Mouse (Mus musculus) urinary bladder, postnatal 10 days (tissue): Measurements from ENCODE around the gene Zfp93.
"Not testable (repeated sequence)": the region's sequence is repeated elsewhere in the genome, so short reads cannot be mapped to it uniquely, and the experiment has no call there.

Source experiments
- DNase-seq: peaks from one replicate; pipeline ENCODE4 v3.0.0; 2022; ENCODE audit warnings: low spot score

Zfp93 gene

GRCm38 (mm10) chr7:24270288-24270672 is at the start of gene Zfp93:
Gene Zfp93 (plus strand): TSS chr7:24270420.
- no peak for DNase-seq

DNA sequence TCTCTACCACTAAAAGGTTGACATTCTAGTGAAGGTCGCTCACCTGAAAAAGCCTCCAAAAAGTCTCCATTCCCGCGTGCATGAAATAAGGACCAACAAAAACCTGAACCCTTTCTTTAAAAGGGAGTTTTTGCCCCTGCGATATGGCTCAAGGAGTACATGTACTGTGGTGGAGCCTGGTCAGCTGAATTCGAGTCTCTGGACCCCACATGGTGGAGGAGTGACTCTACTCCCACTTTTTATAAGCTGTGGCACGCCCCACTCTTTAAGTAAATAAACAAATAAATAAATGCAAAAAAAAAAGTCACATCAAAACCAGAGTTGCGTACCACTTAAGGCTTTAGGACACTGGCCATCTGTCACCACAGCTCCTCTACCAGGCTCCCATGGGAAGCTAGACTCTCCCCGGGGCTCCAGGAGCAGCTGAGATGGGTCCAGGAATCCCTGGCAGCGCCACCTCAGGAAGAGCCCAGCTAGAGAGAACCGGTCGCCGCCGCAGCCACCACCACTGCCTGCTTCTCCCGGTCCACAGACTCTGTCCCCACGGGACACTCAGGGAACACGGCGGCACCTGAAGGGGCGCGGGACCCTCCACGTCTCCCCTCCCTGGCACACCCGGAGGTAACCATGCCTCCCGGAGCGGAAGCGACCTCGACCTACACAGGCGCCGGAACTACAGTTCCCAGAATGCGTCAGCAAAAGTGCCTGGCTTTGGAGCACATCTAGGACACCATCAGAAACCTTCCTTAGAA is 33.0 kb upstream of the Zfp93 start, which contains the start of gene Zfp109:
Gene Zfp109 (minus strand): TSS at position 521 of the 752 bp plus-strand sequence.
- DNase-seq = no peak

- DNase-seq = no peak
Measured at GRCm38 (mm10) chr7:24253779-24254615, 16.2 kb upstream of the Zfp93 start.

- no peak for DNase-seq
Measured at GRCm38 (mm10) chr7:24254633-24255474, 15.4 kb upstream of the Zfp93 start, which contains the start of gene Zfp108. Gene Zfp108 (plus strand): TSS chr7:24254794.

DNA sequence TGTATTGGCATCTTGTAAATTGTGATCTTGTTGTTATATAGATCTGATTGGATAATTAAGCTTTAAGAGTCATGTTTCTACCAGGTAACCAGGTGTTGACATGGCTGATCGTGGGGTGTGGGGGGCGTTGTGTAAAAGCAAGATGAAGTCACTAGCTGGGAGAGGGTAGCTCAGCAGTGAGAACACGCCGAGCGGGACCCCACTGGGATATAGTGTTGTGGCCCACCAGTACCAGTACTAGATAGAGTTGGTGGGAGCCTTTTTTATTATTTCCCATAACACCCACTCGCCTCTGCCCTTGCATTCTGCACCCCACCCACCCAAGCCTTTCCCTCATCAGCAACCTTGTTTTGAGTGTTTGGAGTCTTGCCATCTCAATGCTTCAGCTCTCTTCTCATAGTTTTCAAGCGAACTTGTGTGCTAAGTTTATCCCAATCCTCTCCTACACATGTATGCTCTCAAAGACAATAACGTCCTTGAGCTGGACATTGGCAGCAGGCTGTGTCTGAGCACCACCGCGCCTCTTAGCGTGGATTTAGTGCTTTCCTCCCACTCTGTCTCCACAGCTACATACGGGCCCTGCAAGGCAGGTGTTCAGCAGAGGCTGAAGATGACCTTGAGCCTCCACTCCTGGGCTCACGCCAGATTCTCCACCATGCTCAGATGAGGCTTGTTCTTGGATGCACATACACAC is 10.8 kb upstream of the Zfp93 start:
- no peak for DNase-seq

DNA sequence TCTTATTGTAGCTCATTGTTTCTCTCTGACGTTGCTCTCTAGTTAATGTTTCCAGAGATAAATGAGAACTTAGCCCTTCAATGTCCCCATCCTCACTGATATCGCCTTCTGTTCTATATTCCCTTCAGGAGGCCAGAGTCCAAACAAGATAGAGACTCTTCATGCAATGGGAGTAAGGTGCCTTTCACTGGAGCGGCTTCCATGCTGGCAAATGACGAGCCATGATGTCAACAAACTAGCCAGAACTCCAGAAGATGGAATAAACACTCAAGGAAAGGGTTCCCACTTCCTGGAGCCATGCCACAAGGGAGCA is 10.3 kb upstream of the Zfp93 start:
- DNase-seq = no peak

GRCm38 (mm10) chr7:24268176-24269155 is 1.8 kb upstream of the Zfp93 start:
- DNase-seq = no peak

- DNase-seq = no peak
Measured at GRCm38 (mm10) chr7:24269256-24269655, 964 bp upstream of the Zfp93 start.

DNA sequence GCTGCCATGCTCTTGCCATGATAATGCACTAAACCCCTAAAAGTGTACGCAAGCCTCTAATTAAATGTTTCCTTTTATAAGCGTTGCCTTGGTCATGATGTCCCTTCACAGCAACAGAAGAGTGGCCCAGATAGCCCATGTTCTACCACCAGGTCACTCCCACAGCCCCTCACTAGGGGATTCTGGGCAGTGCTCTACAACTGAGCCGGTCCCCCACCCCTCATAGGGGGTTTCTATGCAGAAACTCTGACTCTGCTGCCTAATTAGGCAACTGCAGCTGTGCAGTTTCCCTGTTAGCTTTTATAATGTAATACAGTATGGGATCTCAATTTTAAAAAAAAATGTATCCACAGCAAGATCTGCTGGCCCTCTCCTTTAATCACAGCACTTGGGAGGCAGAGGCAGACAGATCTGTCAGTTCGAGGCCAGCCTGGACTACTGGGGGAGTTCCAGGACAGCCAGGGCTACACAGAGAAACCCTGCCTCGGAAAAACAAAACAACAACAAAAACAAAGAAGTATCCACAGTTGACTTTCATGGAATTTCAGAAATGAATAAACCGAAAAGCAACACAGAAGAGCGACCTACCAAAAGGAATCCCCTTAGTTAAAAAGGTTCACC is 443 bp upstream of the Zfp93 start:
- DNase-seq = no peak

DNA sequence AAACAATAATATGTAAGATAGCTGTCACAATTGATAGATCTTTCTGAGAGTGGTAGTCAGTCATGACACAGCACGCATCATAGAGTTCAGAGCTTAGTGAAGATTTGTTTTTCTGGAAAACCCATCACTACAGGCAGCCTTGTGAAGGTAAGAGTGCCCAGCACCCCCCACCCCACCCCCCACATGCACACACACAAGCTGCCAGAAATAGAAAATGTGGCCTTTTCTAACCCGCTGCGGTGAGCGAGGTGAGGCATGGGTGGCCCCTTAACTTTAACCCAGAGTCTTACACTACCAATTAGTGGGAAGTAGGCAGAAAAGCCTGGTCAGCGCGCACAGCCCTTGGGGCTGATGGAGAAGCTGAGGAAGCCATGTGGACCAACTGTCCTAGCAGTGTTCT is 971 bp downstream of the Zfp93 start:
- DNase-seq = no peak

DNA sequence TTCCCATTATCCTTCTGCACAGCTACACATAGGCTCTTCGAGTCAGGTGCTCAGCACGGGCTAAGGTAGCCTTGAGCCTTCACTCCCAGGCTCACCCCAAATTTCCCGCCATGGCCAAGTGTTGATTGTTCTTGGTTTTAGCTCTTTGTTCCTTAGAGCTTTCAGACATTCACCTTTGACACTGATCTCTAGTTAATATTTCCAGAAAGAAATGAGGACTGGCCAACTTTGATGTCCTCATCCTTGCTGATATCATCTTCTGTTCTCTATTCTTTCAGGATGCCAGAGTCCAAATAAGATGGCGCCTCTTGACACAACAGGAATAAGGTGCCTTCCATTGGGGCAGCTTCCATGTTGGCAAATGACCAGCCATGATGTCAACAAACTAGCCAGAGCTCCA is 4.2 kb downstream of the Zfp93 start:
- DNase-seq = no peak

DNA sequence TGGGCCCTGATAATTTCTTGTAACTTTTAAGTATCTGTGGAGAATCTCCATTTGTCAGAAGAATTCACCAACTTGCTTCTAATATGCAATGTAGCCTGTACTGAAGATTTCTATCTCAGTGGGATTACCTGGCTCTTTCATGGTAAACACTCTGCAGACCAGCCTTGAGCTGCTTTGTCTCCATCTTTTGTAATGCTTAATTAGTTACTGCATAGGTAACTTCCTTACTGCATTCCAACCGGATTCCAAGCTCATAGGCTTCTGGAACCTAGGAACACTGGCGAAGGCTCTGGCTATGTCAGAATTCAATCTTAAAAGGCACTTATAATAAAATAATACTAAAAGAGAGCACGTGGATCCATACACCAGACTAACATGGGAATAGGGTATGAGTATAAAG is 8.6 kb downstream of the Zfp93 start:
- DNase-seq = not testable (repeated sequence)

- no peak for DNase-seq
Measured at GRCm38 (mm10) chr7:24280031-24280857, 10.0 kb downstream of the Zfp93 start.

DNA sequence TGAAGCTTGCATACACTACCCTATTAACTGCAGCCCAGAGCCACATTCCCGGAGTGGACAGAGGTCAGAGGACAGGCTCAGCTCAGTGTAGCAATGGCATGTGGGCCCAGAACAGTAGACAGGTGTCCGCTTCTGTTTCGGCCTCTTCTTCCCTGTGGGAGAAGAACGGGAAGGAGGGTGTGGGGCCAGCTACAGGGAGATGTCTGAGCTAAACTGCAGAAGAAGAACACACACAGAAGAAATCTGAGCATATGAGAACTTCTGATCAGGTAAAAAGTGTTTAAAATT is 10.6 kb downstream of the Zfp93 start:
- DNase-seq = no peak

DNA sequence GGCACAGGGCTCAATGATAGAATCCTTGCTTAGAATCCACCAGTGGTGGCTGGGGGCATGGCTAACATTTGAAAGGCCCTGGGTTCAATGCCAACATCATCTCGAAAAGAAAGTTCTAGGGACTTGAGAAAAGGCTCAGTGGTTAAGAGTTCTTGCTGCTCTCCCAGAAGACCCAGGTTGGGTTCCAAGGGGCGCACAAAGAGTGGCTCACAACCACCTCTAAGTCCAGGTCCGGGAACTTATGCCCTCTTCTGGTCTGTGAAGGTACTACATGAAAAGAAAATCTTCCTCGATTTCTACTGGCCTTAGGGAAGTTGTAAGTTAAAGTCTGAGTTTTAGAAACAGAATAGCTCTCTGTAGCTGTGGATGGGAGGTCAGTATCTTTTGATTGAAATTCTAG is 15.9 kb downstream of the Zfp93 start:
- DNase-seq = no peak

GRCm38 (mm10) chr7:24286916-24287315 is 16.7 kb downstream of the Zfp93 start:
- no peak for DNase-seq

- DNase-seq = no peak
Measured at GRCm38 (mm10) chr7:24287670-24288069, 17.4 kb downstream of the Zfp93 start.

- no peak for DNase-seq
Measured at GRCm38 (mm10) chr7:24288512-24288911, 18.3 kb downstream of the Zfp93 start.

DNA sequence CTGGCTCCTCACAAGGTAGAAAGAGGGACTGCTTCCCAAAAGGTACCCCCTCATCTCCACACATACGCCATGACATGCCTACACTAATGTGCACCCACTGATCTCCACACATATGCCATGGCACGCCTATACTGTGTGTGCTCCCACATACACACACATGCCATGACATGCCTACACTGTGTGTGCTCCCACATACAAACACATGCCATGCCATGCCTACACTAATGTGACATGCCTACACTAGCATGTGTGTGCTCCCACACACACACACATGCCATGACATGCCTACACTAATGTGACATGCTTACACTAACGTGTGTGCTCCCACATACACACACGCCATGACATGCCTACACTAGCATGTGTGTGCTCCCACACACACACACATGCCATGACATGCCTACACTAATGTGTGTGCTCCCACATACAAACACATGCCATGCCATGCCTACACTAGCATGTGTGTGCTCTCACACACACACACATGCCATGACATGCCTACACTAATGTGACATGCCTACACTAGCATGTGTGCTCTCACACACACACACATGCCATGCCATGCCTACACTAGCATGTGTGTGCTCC is 20.0 kb downstream of the Zfp93 start:
- no peak for DNase-seq
